1 mouse cellular context compared by ENCODE assay signal in genomic region chr11:54777387-54778130, GRCm38 (mm10).
A peak's percentile ranks its signal among the peaks of the same experiment; 100 is the strongest.
TF ChIP-seq lines count a peak whose summit lies in the region.

No protein-coding gene starts in this region.

TF ChIP-seq in CH12.LX, 34 proteins besides CTCF, POLR2A, EP300 and RAD21 (continued from another document):
- TF ChIP-seq ELF1 (IDR thresholded peaks at IDR 0.05; ENCODE audit: low read depth, low read length) (no peak), CHD2 (IDR thresholded peaks at IDR 0.05; ENCODE audit: low read length) (peak; percentile 67; the same call in 1 of the 2 replicates), GABPA (IDR thresholded peaks at IDR 0.05; ENCODE audit: insufficient replicate concordance, low read depth, low read length) (no peak), TCF12 (IDR thresholded peaks at IDR 0.05; ENCODE audit: low read depth, low read length) (peak; percentile 50; the same call in 1 of the 2 replicates), E2F4 (IDR thresholded peaks at IDR 0.05; ENCODE audit: insufficient replicate concordance, low read depth, low read length) (no peak), KAT2A (IDR thresholded peaks at IDR 0.05; ENCODE audit: insufficient replicate concordance, low read length) (no peak), TBP (conservative IDR thresholded peaks at IDR 0.05; ENCODE audit: low read depth, low read length) (no peak)
TF ChIP-seq in CH12.LX: peak in this region for 14.
